Mouse (Mus musculus) frontal cortex, adult 2 months (tissue): ENCODE data around the gene Poc5. TPM values are rescaled to one million over a fixed set of nuclear protein-coding genes. Genes with fewer than 3 reads are reported as not detected.

Experiments used
- DNase-seq, 2 experiments: peaks; one replicate each; pipeline ENCODE4 v3.0.0; 2022; ENCODE audit warnings: low spot score in 1 of 2; ENCODE audit errors: extremely low spot score in 1 of 2
- polyA plus RNA-seq: library from polyadenylated mRNA; depleted of rRNA; stranded (reverse); fragments of >200 nt; gene quantifications from 2 replicates; pipeline ENCODE4 v1.2.3, GENCODE M21; 2012; rRNA removed

Poc5 gene
- 16.8 and 17.1 TPM in 2 replicates for polyA plus RNA-seq

GRCm38 (mm10) chr13:96388042-96388888 lies at the start of gene Poc5:
Gene Poc5, plus strand, starts transcription at chr13:96388294.
- peak; percentile 99 to 100 for DNase-seq

- no peak for DNase-seq
Measured at GRCm38 (mm10) chr13:96341461-96341860, 46.6 kb upstream of the Poc5 start.

- no peak for DNase-seq
Measured at GRCm38 (mm10) chr13:96344778-96345177, 43.3 kb upstream of the Poc5 start.

GRCm38 (mm10) chr13:96346581-96346980 lies 41.5 kb upstream of the Poc5 start:
- DNase-seq, result no peak

- DNase-seq, result no peak
Measured at GRCm38 (mm10) chr13:96350207-96350606, 37.9 kb upstream of the Poc5 start.

- DNase-seq, result peak in 1 of 2 experiments; percentile 19
Measured at GRCm38 (mm10) chr13:96351264-96351663, 36.8 kb upstream of the Poc5 start.

- DNase-seq, result no peak
Measured at GRCm38 (mm10) chr13:96375519-96375918, 12.6 kb upstream of the Poc5 start.

- DNase-seq, result no peak
Measured at GRCm38 (mm10) chr13:96376871-96377270, 11.2 kb upstream of the Poc5 start.

- no peak for DNase-seq
Measured at GRCm38 (mm10) chr13:96377883-96378282, 10.2 kb upstream of the Poc5 start.

- no peak for DNase-seq
Measured at GRCm38 (mm10) chr13:96389301-96389700, 1.2 kb downstream of the Poc5 start.

- DNase-seq, result no peak
Measured at GRCm38 (mm10) chr13:96401251-96401650, 13.2 kb downstream of the Poc5 start.

GRCm38 (mm10) chr13:96405518-96405917 lies 17.4 kb downstream of the Poc5 start:
- peak; percentile 21 to 48 for DNase-seq

GRCm38 (mm10) chr13:96407040-96407439 lies 18.9 kb downstream of the Poc5 start:
- DNase-seq, result peak in 1 of 2 experiments; percentile 50

GRCm38 (mm10) chr13:96408786-96409185 lies 20.7 kb downstream of the Poc5 start:
- DNase-seq, result no peak

- no peak for DNase-seq
Measured at GRCm38 (mm10) chr13:96414384-96414783, 26.3 kb downstream of the Poc5 start.

- DNase-seq, result no peak
Measured at GRCm38 (mm10) chr13:96416380-96416779, 28.3 kb downstream of the Poc5 start.

GRCm38 (mm10) chr13:96417261-96417813 lies 29.2 kb downstream of the Poc5 start:
- DNase-seq, result no peak

GRCm38 (mm10) chr13:96418487-96418886 lies 30.4 kb downstream of the Poc5 start:
- no peak for DNase-seq

- DNase-seq, result no peak
Measured at GRCm38 (mm10) chr13:96421230-96421629, 33.1 kb downstream of the Poc5 start.

GRCm38 (mm10) chr13:96424496-96425274 lies 36.6 kb downstream of the Poc5 start:
- no peak for DNase-seq

GRCm38 (mm10) chr13:96426044-96426443 lies 38.0 kb downstream of the Poc5 start:
- peak in 1 of 2 experiments; percentile 26 for DNase-seq
